Comparison of ENCODE assay signal across 48 mouse cellular contexts in the genomic region with DNA sequence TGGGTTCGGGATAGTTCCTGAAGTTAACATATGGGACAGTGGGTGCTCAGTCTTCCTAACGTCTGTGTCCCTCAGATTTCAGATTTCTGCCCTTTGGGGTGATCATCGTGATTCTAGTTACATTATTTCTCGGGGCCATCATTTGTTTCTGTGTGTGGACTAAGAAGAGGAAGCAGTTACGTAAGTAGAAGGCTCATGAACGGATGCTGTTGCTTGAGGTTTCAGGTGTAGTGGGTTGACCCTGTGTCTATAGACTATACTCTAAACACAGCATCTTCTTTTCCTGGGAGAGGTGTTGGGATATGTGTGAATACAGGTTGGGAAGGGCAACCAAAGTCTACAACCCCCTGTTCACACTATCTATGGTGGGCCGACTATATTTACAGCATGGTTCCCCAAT. TPM values are rescaled to one million over a fixed set of nuclear protein-coding genes. Genes with fewer than 3 reads are reported as not detected.
"Had no signal": no experiment of that assay in that cellular context is flagged by ENCODE, and none has a peak within 500 bp of the region (broad histone marks: within the 10 kb centered on the region; RNA-seq: fewer than 3 reads in every experiment).

No protein-coding gene starts in this region.

- H3K27ac ChIP-seq: heart, embryonic 13.5 days; heart, embryonic 15.5 days; hindbrain, embryonic 10.5 days; hindbrain, embryonic 12.5 days; hindbrain, embryonic 13.5 days; hindbrain, embryonic 14.5 days; hindbrain, embryonic 15.5 days; hindbrain, postnatal 0 days; intestine, embryonic 15.5 days; kidney, embryonic 15.5 days; kidney, postnatal 0 days; layer of hippocampus, adult 2 months; left cerebral cortex, adult 2 months had no signal

- H3K36me3 ChIP-seq: heart, embryonic 12.5 days; heart, embryonic 13.5 days; heart, embryonic 15.5 days; hindbrain, embryonic 10.5 days; hindbrain, embryonic 12.5 days; hindbrain, embryonic 13.5 days; hindbrain, embryonic 15.5 days; intestine, embryonic 15.5 days; kidney, embryonic 15.5 days had no signal

- H3K4me1 ChIP-seq: heart, embryonic 12.5 days; heart, embryonic 13.5 days; heart, embryonic 15.5 days; hindbrain, embryonic 10.5 days; hindbrain, embryonic 12.5 days; hindbrain, embryonic 13.5 days; hindbrain, embryonic 15.5 days; intestine, embryonic 15.5 days; kidney, embryonic 15.5 days had no signal

- H3K27me3 ChIP-seq: heart, embryonic 13.5 days; heart, embryonic 15.5 days; hindbrain, embryonic 12.5 days; hindbrain, embryonic 13.5 days; hindbrain, embryonic 15.5 days; intestine, embryonic 15.5 days; kidney, embryonic 15.5 days had no signal

- H3K4me3 ChIP-seq: heart, embryonic 12.5 days; heart, embryonic 13.5 days; heart, embryonic 15.5 days; hindbrain, embryonic 10.5 days; hindbrain, embryonic 12.5 days; hindbrain, embryonic 13.5 days; hindbrain, embryonic 15.5 days; intestine, embryonic 15.5 days; kidney, embryonic 15.5 days; layer of hippocampus, adult 2 months; left cerebral cortex, adult 2 months had no signal

- H3K9me3 ChIP-seq: heart, embryonic 12.5 days; heart, embryonic 13.5 days; heart, embryonic 15.5 days; hindbrain, embryonic 10.5 days; hindbrain, embryonic 12.5 days; hindbrain, embryonic 13.5 days; hindbrain, embryonic 15.5 days; intestine, embryonic 15.5 days; kidney, embryonic 15.5 days had no signal

- ATAC-seq: hindbrain, embryonic 16.5 days; hindbrain, postnatal 0 days; inflammation-experienced regulatory T-cells, adult 6 months; intestine, embryonic 15.5 days; intestine, embryonic 16.5 days; intestine, postnatal 0 days had no signal

- DNase-seq: heart, postnatal 10 days; heart, postnatal 14 days; heart, postnatal 36 days; heart, postnatal 4 days; kidney, adult 11 months; kidney, adult 18-20 months; kidney, adult 2 months; kidney, adult 8-10 months; kidney, adult 9 months; kidney, postnatal 10 days; kidney, postnatal 14 days; kidney, postnatal 25 days; kidney, postnatal 36 days; kidney, postnatal 4 days; layer of hippocampus, adult 9-11 months had no signal

RNA-seq across cellular contexts. Expression of a gene that starts 18.2 kb away (rescaled TPM):
- total RNA-seq: layer of hippocampus, adult 18-20 months; layer of hippocampus, adult 2 months; layer of hippocampus, postnatal 10 days; layer of hippocampus, postnatal 14 days; layer of hippocampus, postnatal 25 days; left cerebral cortex, adult 2 months had no signal
- polyA plus RNA-seq: heart, embryonic 11.5 days; heart, embryonic 12.5 days; heart, embryonic 14.5 days; hindbrain, embryonic 10.5 days; hindbrain, embryonic 11.5 days; hindbrain, embryonic 14.5 days; hindbrain, embryonic 15.5 days; hindbrain, embryonic 16.5 days; hindbrain, postnatal 0 days; kidney, embryonic 14.5 days had no signal

RNA-seq across cellular contexts. Expression of a gene that starts 30.0 kb away (rescaled TPM):
- total RNA-seq: layer of hippocampus, adult 2 months; layer of hippocampus, postnatal 14 days; left cerebral cortex, adult 18-20 months; left cerebral cortex, adult 2 months had no signal
- polyA plus RNA-seq: heart, embryonic 11.5 days; heart, embryonic 14.5 days; hindbrain, embryonic 11.5 days; hindbrain, embryonic 12.5 days; hindbrain, embryonic 14.5 days; hindbrain, postnatal 0 days; kidney, embryonic 14.5 days had no signal

RNA-seq across cellular contexts. Expression of a gene that starts 42.1 kb away (rescaled TPM):
- total RNA-seq: heart, postnatal 10 days; heart, postnatal 14 days; heart, postnatal 25 days; heart, postnatal 36 days; heart, postnatal 4 days; hematopoietic stem cell, adult 5-6 weeks; hindbrain, postnatal 0 days; layer of hippocampus, adult 18-20 months; layer of hippocampus, adult 2 months; layer of hippocampus, adult 8-10 months; layer of hippocampus, postnatal 10 days; layer of hippocampus, postnatal 14 days; layer of hippocampus, postnatal 25 days; left cerebral cortex, adult 18-20 months; left cerebral cortex, adult 2 months had no signal
- polyA plus RNA-seq: heart, embryonic 11.5 days; heart, embryonic 12.5 days; heart, embryonic 13.5 days; heart, embryonic 14.5 days; heart, embryonic 15.5 days; heart, postnatal 0 days; hindbrain, embryonic 10.5 days; hindbrain, embryonic 11.5 days; hindbrain, embryonic 12.5 days; hindbrain, embryonic 13.5 days; hindbrain, embryonic 14.5 days; hindbrain, embryonic 15.5 days; hindbrain, embryonic 16.5 days; hindbrain, postnatal 0 days; inflammation-experienced regulatory T-cells, adult 6 months; intestine, embryonic 14.5 days; intestine, embryonic 15.5 days; kidney, adult 2 months; kidney, embryonic 14.5 days; kidney, embryonic 15.5 days; kidney, embryonic 16.5 days; kidney, postnatal 0 days had no signal
